Mouse (Mus musculus): ENCODE data around the gene Cdk2ap1. TPM values are rescaled to one million over a fixed set of nuclear protein-coding genes. Genes with fewer than 3 reads are reported as not detected.
A peak's percentile ranks its signal among the peaks of the same experiment; 100 is the strongest.
"Not testable (repeated sequence)": the region's sequence is repeated elsewhere in the genome, so short reads cannot be mapped to it uniquely, and the experiment has no call there.

The Cdk2ap1 gene
- polyA plus RNA-seq, 1 experiment: 88.0 TPM

DNA sequence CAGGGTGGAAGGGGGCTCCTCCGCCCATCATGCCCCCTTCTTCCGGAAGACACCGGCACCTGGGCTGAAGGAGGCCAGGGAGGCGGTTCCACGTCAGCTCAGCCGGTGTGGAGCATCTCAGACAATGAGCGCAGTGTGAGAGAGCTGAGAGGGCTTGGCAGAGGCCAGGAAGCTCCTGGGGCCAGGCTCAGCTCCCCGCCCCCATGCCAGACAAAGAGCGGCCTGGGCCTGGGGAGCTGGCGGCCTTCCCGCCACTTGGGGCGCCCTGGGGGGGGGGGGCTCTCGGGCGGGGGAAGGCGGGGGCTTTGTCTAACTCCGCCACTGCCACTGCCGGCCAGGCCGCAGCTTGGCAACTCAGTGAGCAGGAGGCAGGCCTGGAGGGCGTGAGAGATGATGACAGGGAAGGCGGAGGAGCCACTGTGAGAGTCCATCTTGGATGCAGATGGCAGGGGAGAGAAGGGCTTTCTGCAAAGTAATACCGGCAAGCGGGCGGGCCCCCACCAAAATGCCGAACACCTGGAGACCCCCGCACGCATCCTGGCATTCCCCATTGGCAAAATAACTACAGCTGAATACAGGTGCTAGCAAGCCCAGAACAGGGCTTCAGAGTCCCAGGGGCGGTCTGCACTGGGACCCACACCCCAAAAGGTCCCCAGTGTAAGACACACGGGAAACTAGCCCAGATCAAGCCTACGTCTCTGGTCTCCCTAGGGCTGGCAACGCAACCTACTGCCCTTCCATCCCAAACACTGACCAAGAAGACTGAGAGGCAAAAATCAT lies 10.6 kb downstream of the Cdk2ap1 start:
- H3K4me3 ChIP-seq (ENCODE audit: insufficient read depth, low read length): peak overlapping the region; percentile 73
- TF ChIP-seq POLR2A (IDR thresholded peaks at IDR 0.05; ENCODE audit: borderline replicate concordance, low read depth, low read length) (no peak), CTCF (IDR thresholded peaks at IDR 0.05; ENCODE audit: low read depth, low read length) (no peak)
- no peak overlapping the region for H3K27ac ChIP-seq (ENCODE audit: insufficient read depth, low read depth, low read length)
- H3K4me1 ChIP-seq (ENCODE audit: control insufficient read depth, insufficient read depth, low read length): peaks cover 27% of the 10 kb centered on the region

DNA sequence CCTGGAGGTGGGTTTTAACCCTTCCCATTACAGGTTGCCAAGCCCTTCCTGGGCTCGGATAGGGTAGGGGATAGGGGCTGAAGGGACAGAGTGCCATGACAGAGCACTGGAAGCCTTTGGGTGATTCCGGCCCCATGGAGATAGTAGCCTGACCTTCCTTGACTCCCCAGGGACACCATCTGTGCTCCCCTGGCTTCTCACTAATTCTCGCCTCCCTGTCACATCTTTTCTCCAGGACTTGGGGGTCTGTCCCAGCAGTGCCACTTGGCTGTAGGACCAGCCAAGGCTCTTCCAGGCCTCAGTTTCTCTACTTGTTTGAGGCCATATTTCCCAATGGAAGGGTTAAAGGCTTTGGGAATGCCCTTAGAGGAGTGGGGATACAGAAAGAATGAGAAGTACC lies 11.3 kb downstream of the Cdk2ap1 start:
- H3K4me1 ChIP-seq (ENCODE audit: control insufficient read depth, insufficient read depth, low read length): peaks cover 27% of the 10 kb centered on the region

DNA sequence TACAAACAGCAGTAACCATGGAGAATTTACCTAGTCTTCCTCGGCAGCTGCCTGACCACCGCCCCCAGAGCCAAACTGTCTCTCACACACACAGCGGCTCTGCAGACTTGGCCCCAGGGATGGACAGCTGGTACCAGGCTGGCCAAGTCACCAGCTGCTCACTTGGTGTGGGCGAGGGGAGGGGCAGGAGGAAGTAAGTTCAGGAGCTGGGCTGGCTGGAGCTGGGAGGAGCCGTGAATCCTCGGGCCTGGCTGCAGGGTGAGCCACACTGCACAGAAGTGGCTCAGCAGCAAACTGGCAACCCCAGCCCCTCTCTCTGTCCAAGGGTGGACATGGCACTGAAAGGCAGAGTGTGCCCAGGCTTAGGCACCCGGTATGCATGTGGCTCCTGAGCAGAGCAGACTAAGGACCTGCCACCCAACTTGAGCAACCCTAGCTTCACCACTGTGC lies 11.7 kb downstream of the Cdk2ap1 start:
- peaks cover 27% of the 10 kb centered on the region for H3K4me1 ChIP-seq (ENCODE audit: control insufficient read depth, insufficient read depth, low read length)

More for the DNA sequence above, 11.3 kb downstream of the Cdk2ap1 start:
- H3K27ac ChIP-seq (ENCODE audit: insufficient read depth, low read depth, low read length): 0 out of 2 replicates have a peak overlapping the region, but pooled peaks have one; percentile 12
- no peak for TF ChIP-seq CTCF (IDR thresholded peaks at IDR 0.05; ENCODE audit: low read depth, low read length)
- TF ChIP-seq POLR2A (IDR thresholded peaks at IDR 0.05; ENCODE audit: borderline replicate concordance, low read depth, low read length): no peak
- H3K4me3 ChIP-seq (ENCODE audit: insufficient read depth, low read length): no peak overlapping the region

DNA sequence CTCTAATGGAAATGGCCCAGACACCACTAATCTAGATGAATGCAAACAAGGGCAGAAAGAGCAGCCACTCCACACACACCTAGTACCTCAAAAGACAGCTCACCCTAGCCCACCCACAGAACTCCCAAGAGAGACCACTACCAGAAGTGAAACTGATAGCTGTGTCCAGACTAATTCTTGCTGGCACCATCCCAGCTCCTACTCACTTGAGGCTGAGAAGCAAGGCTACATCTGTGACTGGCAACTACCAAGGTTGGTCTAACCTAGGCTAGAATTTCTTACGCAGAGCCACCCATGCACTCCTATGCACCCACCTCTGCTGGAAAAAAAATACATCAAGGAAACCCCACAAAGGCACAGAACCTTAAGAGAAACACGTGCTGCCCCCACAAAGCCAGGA lies 12.5 kb downstream of the Cdk2ap1 start:
- peaks cover 27% of the 10 kb centered on the region for H3K4me1 ChIP-seq (ENCODE audit: control insufficient read depth, insufficient read depth, low read length)
- H3K27ac ChIP-seq (ENCODE audit: insufficient read depth, low read depth, low read length): no peak overlapping the region
- no peak overlapping the region for H3K4me3 ChIP-seq (ENCODE audit: insufficient read depth, low read length)
- TF ChIP-seq POLR2A (IDR thresholded peaks at IDR 0.05; ENCODE audit: borderline replicate concordance, low read depth, low read length): no peak
- TF ChIP-seq CTCF (IDR thresholded peaks at IDR 0.05; ENCODE audit: low read depth, low read length): no peak

More for the DNA sequence above, 11.7 kb downstream of the Cdk2ap1 start:
- Histone ChIP-seq H3K4me3 (ENCODE audit: insufficient read depth, low read length) (no peak overlapping the region), H3K27ac (ENCODE audit: insufficient read depth, low read depth, low read length) (peak overlapping the region; percentile 12; the same call in 1 of the 2 replicates)
- TF ChIP-seq POLR2A (IDR thresholded peaks at IDR 0.05; ENCODE audit: borderline replicate concordance, low read depth, low read length): no peak
- TF ChIP-seq CTCF (IDR thresholded peaks at IDR 0.05; ENCODE audit: low read depth, low read length): no peak

DNA sequence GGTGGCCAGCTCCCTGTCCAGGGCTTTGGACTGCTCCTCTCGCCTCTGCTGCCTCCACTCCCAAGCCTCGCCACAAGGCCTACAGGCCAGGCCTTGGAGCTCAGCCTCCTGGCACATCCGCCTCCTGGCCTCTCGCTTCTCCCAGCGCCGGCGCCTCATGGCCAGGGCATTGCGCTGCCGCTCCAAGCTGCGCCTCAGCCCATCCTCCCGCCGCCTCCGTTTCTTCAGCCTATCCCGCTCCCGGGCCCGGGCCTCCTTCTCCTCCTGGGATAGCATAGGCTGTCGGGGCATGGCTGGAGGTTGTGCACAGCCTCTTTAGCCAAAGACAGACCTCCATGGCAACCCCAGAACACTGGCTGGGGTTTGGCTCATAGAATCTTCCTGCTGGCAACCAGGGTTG lies 13.7 kb downstream of the Cdk2ap1 start:
- H3K4me3 ChIP-seq (ENCODE audit: insufficient read depth, low read length): no peak overlapping the region
- no peak overlapping the region for H3K27ac ChIP-seq (ENCODE audit: insufficient read depth, low read depth, low read length)
- no peak for TF ChIP-seq CTCF (IDR thresholded peaks at IDR 0.05; ENCODE audit: low read depth, low read length)
- no peak for TF ChIP-seq POLR2A (IDR thresholded peaks at IDR 0.05; ENCODE audit: borderline replicate concordance, low read depth, low read length)
- peaks cover 27% of the 10 kb centered on the region for H3K4me1 ChIP-seq (ENCODE audit: control insufficient read depth, insufficient read depth, low read length)

DNA sequence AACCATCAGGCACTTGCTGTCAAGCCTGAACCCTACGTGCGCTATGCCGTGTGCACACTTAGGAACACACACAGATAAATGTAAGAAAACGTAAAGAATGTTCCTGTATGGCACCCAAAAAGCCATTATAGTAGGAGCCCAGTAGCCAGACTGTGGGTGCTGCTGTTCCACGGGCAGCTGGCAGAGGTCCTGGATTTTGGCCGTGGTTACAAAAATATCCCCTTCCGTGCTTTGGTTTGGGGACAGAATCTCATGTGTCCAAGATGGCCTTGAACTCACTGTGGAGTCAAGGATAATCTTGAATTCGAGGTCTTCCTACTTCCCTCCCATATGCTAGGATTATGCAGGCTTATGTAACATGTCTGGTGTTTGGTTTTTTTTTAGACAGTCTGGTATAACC lies 20.0 kb downstream of the Cdk2ap1 start:
- TF ChIP-seq POLR2A (IDR thresholded peaks at IDR 0.05; ENCODE audit: borderline replicate concordance, low read depth, low read length) (no peak), CTCF (IDR thresholded peaks at IDR 0.05; ENCODE audit: low read depth, low read length) (no peak)
- peaks cover 2% of the 10 kb centered on the region; the same call in 1 of the 2 replicates for H3K4me1 ChIP-seq (ENCODE audit: control insufficient read depth, insufficient read depth, low read length)

DNA sequence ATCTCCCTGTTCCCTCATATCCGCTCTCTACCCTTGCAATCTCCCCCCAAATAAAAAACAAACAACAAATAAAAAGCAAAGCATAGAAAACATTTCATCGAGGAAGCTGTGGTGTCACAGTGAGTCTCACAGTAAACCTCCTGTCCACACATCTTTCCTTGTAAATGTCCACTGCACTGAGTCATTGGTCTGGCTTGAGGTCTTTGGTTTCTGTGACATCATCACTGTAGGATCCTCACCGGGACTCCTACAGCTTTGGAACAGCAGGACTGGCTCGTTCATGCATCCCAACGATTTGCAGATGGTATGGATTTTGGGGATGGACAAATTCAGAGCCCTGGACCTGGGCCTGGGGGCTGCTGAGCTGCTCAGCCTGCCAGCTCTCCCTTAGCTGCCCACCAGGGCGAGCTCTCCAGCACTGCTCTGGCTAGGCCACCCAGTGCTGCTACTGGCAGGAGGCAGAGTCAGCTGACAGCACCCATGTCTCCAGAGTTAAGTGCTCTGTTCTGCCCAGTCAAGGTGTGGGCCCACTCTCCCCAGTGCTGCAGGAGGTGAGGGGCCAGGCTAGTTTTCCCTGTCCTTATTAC lies 21.0 kb downstream of the Cdk2ap1 start:
- not testable (repeated sequence) for H3K4me1 ChIP-seq (ENCODE audit: control insufficient read depth, insufficient read depth, low read length); H3K4me3 ChIP-seq (ENCODE audit: insufficient read depth, low read length); H3K27ac ChIP-seq (ENCODE audit: insufficient read depth, low read depth, low read length)

More for the DNA sequence above, 20.0 kb downstream of the Cdk2ap1 start:
- no peak overlapping the region for H3K4me3 ChIP-seq (ENCODE audit: insufficient read depth, low read length)
- no peak overlapping the region for H3K27ac ChIP-seq (ENCODE audit: insufficient read depth, low read depth, low read length)

DNA sequence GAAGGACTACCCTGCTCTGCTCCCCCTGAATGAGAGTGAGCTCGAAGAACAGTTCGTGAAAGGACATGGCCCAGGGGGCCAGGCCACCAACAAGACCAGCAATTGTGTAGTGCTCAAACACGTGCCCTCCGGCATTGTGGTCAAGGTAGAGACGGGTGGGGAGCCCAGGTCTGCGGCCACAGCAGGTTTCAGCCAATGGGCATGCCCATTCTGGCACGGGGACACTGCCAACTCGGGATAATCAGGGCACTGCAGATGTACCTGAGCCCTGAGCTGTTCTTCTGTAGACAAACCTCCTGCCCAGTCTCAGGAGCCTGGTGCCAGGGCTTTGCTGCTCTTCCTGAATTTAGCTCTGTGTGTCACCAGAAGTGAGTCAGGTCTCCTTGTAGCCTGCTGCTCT lies 24.1 kb downstream of the Cdk2ap1 start:
- TF ChIP-seq POLR2A (IDR thresholded peaks at IDR 0.05; ENCODE audit: borderline replicate concordance, low read depth, low read length) (no peak), CTCF (IDR thresholded peaks at IDR 0.05; ENCODE audit: low read depth, low read length) (no peak)
- peaks cover 2% of the 10 kb centered on the region; the same call in 1 of the 2 replicates for H3K4me1 ChIP-seq (ENCODE audit: control insufficient read depth, insufficient read depth, low read length)
- no peak overlapping the region for H3K4me3 ChIP-seq (ENCODE audit: insufficient read depth, low read length)
- no peak overlapping the region for H3K27ac ChIP-seq (ENCODE audit: insufficient read depth, low read depth, low read length)

DNA sequence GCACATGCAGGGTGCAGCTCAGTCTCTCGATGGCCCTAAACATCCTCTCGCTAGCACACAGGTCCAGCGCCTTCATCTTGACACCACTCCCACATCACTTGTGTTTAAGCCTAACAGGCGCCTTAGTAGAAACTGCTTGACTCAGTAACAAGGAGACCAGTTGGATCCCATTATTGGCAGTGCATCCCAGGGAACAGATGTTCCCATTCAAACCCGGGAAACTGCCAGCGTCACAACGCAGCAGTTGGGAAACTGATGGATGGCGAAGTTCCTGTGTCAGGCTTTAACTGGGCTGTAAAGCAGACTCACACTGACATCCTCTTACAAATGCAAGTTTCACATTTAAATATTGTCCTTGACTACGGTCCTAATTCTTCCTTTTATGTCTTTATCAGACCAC lies 25.0 kb downstream of the Cdk2ap1 start:
- no peak overlapping the region for H3K27ac ChIP-seq (ENCODE audit: insufficient read depth, low read depth, low read length)
- H3K4me1 ChIP-seq (ENCODE audit: control insufficient read depth, insufficient read depth, low read length): no peaks in the 10 kb centered on the region; the same call in 1 of the 2 replicates
- TF ChIP-seq CTCF (IDR thresholded peaks at IDR 0.05; ENCODE audit: low read depth, low read length) (no peak), POLR2A (IDR thresholded peaks at IDR 0.05; ENCODE audit: borderline replicate concordance, low read depth, low read length) (no peak)
- no peak overlapping the region for H3K4me3 ChIP-seq (ENCODE audit: insufficient read depth, low read length)

DNA sequence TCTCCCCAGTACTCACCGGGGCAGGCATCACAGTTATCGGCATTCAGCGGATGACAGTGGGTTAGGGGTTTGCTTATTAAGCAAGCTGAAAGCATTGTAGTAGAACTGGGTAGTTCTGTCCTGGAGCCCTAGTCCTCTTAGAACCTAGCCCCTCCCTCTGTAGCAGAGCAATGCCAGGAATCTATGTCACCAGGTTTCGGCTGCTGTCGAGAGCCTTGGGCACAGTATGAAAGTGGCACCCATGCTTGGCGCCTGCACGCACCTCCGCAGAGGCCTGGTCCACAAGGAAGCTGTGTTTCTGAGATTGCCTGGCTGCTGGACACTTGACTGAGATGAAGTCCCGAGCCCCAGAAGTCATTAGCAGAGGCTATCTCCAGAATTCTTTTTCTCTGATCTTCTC lies 25.8 kb downstream of the Cdk2ap1 start:
- Histone ChIP-seq H3K4me3 (ENCODE audit: insufficient read depth, low read length) (no peak overlapping the region), H3K27ac (ENCODE audit: insufficient read depth, low read depth, low read length) (no peak overlapping the region), H3K4me1 (ENCODE audit: control insufficient read depth, insufficient read depth, low read length) (no peaks in the 10 kb centered on the region; the same call in 1 of the 2 replicates)
- TF ChIP-seq CTCF (IDR thresholded peaks at IDR 0.05; ENCODE audit: low read depth, low read length) (no peak), POLR2A (IDR thresholded peaks at IDR 0.05; ENCODE audit: borderline replicate concordance, low read depth, low read length) (no peak)

All from bone marrow macrophage, adult 2 months (primary cell).